Mouse (Mus musculus) retina, embryonic 14.5 days (tissue): ENCODE measurements around the gene Rapgef1.

Experiments used
- DNase-seq: peaks from one replicate; pipeline ENCODE4 v3.0.0-alpha.2; 2015; ENCODE audit warnings: low spot score

The Rapgef1 gene

GRCm38 (mm10) chr2:29645071-29645628 lies 25.6 kb downstream of the Rapgef1 start:
- no peak for DNase-seq

GRCm38 (mm10) chr2:29646613-29647012 lies 27.1 kb downstream of the Rapgef1 start:
- DNase-seq: no peak

DNA sequence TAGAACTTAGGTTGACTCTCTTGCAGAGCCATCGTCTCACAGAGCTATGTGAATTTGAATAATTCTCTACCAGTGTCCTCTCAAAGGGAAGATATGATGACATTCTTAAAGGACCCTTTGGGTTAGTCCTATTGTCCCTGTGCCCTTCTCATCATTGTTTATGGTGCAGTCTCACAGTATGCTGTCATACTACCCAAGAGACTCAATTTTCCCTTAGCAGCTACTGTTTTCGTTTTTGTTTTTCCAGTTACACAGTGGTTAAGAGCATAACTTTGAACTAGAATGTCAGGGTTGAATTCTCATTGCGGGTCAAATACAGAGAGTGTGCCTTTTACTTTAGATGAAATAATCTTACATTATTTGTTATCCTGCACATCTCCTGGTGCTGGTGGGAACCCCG lies 27.6 kb downstream of the Rapgef1 start:
- no peak for DNase-seq

DNA sequence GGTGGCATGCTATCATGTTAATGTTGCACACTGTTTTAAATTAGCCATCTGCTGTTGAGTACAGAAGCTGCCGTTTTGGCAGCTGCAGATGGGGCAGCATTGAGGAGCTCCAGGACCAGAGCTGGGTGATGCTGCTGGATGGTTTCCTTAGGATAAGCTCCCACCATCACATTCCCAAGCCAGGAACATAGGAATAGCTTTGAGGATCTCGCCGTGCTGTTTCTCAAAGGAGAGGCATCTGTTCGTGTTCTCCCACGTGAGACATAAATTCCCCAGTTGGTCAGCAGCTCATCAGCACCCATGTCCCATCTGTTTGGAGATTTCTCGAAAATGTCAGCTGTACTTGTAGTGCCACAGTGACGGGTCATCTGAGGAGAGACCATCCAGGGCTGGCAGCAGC lies 28.3 kb downstream of the Rapgef1 start:
- no peak for DNase-seq

DNA sequence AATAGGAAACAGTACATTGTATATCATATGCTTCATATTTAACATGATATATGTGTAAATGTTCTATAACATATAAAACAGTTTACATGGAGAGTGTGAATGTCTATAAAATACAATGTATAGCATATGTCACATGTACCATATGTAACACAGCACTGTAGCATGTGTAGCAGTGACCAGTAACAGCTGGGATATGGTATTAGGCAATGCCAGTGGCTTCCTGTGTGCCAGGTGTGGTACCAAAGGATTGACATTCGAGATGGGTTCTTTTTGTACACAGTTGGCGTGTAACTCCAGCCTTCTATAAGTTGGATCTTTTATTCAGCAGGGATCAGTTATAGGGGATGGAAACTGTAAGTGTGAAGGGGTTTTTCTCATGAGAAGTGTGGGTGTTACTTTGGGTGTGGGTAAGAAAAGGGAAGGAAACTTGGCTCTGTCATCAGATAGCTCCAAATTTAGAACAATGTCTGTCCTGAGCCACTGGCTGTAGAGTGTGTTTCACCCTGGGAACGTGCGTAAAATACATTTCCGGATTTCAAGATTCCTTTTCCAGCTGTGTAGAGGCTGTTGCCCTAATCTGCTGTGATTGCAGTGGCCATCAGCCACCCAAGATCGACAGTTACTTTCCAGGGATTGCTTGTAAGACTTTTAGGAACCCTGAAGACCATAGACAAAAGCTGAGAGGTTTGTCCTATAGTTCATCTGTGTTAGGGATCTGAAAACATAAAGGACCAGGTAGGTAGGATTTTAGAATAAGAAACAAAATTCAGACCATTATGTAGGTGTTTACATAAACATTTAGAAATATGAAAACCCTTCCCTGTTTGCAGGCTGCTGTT lies 29.7 kb downstream of the Rapgef1 start:
- no peak for DNase-seq

- DNase-seq: no peak
Observed at GRCm38 (mm10) chr2:29649795-29650457, 30.4 kb downstream of the Rapgef1 start.

GRCm38 (mm10) chr2:29651876-29652275 lies 32.4 kb downstream of the Rapgef1 start:
- no peak for DNase-seq

- DNase-seq: no peak
Observed at GRCm38 (mm10) chr2:29655433-29655832, 35.9 kb downstream of the Rapgef1 start.

- DNase-seq: no peak
Observed at GRCm38 (mm10) chr2:29656095-29656494, 36.6 kb downstream of the Rapgef1 start.

DNA sequence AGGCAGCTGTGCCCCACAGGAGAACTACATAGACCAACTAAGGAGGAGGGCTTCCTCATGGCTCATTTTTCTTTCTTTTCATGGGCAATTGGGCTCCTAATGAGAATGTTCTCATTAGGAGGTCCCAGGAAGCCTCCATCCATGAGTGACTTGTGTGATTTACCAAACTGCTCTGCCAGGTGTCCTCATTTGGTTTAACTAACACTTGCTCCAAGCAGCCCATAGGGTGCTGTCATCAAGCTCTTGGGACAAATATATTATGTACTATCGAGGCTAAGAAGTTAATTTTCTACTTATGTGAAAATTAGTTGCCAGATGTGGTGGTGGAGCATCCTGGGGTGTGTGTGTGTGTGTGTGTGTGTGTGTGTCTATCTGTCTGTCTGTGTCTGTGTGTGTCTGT lies 37.6 kb downstream of the Rapgef1 start:
- no peak for DNase-seq

DNA sequence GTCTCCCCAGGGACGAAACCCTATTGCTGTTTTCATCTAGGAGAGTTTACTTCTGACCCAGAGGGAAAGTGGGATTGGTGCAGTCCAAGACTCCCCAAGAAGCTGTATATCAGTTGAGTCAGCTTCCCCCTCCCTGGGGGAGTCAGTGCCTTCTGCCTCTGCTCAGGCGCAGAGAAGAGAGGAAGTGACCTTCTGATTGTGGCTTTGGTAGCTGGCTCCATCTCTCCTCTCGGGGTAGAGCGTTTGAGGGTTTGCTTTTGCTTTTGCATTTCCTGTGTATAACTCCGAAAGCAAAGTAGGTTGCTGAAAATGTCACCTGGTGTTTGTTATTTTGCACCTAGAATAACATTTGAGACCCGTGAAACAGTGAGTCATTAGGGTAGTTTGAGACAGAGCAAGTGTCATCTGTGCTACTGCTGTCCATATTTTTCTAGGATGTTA lies 42.3 kb downstream of the Rapgef1 start:
- DNase-seq: no peak

DNA sequence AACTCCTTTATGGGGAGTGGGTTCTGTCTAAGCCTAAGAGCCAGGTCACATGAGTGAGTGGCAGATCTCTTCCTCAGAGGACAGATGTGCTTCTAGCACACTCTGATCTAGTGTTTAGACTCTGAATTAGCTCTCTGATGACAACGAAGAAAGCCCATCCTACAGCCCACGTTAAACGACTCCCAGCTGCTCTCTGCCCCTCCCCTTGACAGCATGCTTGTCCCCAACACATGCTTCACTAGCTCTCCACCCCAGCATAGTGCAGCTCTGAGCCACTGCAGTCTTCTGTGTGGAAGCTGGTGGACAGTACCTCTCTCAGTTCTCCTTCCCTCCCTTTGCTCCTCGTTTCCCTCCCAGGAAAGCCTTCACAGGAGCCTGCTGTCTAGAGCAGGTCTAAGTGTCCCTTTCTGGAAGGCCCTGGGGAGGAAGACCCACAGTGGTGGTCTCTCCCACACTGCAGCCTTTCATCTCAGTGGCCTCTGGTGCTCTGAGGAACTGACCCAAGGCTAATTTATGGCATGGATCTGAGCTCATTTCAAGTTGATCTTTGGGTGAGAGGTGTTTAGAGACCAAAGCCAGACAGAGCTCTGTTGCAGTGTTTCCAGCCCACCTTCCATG lies 43.8 kb downstream of the Rapgef1 start:
- no peak for DNase-seq

DNA sequence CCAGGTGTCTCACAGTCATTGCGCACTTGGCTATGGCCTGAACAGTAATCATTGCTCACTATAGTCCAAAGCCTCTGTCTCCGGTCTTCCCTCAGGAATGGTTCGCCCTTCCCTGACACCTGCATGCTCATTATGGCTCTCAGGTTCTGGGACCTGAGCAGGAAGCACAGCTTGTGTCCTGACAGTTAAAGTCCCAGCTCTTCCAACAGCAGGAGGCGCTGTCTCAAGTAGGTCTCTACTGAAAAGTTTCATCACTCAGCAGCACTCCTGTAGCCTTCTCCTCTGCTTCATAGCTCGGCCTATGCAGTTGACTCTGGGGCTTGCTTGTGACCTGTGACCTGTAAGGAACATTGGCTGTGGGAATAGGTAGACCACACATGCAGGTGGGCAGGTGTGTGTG lies 45.9 kb downstream of the Rapgef1 start:
- DNase-seq: no peak

GRCm38 (mm10) chr2:29666589-29666988 lies 47.1 kb downstream of the Rapgef1 start:
- peak; percentile 13 for DNase-seq

DNA sequence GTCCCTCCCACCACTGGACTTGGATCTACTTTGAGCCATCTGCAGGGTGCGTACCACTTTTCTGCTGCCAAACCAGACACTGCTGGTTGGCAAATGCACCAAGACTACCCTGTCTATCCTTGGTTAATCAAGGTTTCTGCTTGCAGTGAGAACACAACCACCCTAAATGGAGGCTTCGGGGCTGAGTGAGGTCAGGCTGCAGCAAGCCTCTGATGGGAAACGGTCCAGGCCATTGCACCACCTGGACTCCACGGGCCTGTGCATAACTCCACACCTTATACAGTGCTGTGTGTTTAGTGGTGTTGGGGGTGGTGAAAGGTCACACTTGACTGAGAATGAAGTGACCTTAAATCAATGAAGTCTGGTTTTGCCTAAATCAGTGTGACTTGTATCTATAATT lies 47.6 kb downstream of the Rapgef1 start:
- no peak for DNase-seq

DNA sequence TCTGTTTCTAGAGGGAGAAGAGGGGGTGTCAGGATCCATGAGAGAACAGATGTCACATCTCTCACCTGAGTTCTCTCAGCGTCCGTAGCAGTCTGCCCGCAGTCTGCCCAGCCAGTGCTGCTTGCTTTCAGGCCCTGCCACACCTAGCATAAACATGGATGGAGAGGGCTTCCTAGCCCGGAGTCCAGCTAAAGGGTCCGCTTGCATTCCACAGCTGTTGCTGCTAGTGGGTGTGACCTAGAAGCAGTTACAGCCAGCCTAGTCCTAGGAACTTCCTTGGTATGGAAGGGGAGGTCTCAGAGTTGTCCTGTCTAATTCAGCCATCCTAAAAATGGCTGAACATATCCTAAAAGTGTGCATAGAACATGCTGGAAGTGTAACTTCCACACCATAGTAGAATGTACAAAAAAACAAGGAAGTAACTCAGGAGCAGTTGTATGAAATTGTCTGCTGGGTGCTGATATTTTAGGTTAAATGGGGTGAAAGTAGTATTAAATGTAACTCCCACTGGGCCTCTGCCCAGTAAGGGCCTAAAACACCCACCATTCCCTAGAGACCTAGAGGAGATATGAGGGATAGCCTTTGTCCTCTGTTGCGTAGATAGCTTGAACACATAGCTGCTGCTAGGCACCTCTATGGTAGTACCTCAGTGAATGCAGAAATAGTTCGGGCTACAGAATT lies 48.6 kb downstream of the Rapgef1 start:
- no peak for DNase-seq

DNA sequence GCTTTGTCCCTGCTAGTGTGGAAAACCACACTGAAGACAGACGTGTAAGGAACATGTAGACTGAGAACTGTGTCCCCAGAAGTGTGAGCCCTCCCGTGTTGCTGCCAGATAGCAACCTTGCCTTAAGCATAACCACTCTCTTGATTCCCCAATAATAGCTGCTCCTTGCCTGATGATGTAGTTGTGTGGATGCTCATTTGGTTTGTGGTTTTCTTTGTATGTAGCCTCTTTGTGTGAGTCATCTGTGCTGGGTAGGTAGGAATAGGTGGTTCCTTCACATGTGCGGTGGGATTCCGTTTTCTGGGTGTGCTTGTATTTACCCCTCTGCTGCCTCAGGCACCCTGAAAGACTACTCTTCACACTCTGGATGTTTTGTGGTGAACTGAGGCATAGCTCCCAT lies 49.4 kb downstream of the Rapgef1 start:
- DNase-seq: no peak

GRCm38 (mm10) chr2:29669711-29670110 lies 50.2 kb downstream of the Rapgef1 start:
- no peak for DNase-seq

DNA sequence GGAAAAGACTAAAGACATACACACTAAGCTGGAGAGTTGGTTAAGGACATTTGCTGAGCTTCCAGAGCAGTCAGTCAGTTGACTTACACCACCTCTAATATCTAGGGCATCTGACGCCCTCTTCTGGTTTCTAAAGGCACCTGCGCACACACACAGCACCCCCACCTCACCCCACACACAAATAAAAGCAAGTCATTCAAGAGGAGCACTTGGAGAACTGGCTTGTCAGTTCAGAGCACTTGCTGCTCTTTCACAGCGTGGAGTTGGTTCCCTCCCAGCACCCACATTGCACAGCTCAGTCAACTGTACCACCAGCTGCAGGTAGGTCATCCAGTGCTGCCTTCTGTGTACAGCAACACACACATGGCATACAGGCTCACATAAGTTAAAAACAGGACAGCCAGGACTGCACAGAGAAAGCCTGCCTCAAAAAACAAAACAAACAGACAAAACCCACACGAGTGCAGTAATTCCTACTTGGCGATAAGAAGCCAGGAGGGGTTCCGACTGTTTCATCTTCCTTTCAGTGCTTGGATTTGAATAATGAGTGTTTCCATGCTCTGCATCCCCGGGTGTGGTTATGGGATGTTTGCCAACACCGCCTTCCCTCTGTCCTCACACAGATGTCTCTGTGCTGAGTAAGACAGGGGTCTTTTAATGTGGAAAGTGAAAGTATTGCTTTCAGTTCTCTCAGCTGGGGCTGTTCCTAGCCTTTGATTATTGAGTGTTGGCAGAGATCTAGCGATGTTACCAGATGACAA lies 50.9 kb downstream of the Rapgef1 start:
- peak; percentile 25 for DNase-seq

DNA sequence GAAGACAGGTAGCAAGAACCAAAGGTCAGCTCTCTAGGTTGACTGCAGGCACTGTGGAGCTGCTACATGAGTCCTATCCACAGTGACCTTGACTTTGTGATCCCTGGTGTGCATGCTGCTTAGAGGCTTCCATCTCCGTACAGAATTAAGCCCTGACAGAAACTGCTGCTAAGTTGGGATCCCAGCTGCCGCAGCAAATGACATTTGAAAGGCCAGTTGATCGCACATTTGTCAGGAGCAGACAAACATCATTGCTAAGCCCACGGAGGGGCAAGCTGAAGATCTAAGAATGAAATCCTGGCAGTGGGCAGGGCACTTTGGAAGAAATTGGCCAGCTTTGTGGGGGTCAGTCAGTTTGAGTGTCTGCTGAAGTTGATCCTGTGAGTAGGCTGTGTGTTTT lies 51.9 kb downstream of the Rapgef1 start:
- DNase-seq: no peak

- no peak for DNase-seq
Observed at GRCm38 (mm10) chr2:29671856-29672255, 52.3 kb downstream of the Rapgef1 start.
